Mouse (Mus musculus): Measurements from ENCODE around the gene Ccnc.

GRCm38 (mm10) chr4:21705046-21705445 lies 22.5 kb upstream of the Ccnc start:
- peak; percentile 28 for TF ChIP-seq CTCF (IDR thresholded peaks at IDR 0.05; ENCODE audit: low read depth, low read length)
- TF ChIP-seq POLR2A (IDR thresholded peaks at IDR 0.05; ENCODE audit: extremely low read depth, insufficient read depth, low read length), result no peak

All from liver, adult 2 months (tissue).